Mouse (Mus musculus): ENCODE data around the gene Dnm1.
"Not testable (repeated sequence)": the region's sequence is repeated elsewhere in the genome, so short reads cannot be mapped to it uniquely, and the experiment has no call there.

The Dnm1 gene

DNA sequence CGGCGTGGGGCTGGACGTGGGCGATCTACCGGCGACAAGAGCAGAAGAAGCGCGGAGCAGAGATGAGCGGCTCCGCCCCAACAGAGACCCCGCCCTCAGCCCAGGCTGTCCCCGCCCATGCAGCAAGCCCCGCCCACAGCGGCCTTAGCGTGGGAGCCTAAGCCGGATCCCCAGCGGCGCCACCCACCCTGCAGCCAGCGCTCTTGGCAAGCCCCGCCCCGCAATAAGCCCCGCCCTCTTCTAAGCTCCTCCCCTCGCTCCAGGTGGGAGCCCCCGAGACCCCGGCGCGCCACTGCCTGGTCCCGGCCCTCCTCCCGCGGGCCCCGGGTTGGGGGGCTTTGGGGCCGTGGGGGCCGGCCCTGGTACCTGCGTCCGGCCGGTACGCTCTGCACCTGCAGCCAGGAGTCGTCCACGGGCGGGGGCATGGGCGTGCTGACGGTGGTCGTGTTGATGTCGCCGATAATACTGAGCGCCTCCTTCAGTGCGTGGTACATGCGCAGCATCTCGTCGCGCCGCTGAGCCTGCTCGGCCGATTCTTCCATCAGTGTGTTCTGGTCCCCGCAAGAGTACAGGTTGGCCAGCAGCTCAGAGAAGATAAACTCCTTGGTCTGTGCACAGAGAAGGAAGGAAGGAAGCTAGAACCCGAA, 40.7 kb downstream of the Dnm1 start:
- peak; percentile 65 to 76 for DNase-seq (ENCODE audit: low spot score in 2 of 2)

DNA sequence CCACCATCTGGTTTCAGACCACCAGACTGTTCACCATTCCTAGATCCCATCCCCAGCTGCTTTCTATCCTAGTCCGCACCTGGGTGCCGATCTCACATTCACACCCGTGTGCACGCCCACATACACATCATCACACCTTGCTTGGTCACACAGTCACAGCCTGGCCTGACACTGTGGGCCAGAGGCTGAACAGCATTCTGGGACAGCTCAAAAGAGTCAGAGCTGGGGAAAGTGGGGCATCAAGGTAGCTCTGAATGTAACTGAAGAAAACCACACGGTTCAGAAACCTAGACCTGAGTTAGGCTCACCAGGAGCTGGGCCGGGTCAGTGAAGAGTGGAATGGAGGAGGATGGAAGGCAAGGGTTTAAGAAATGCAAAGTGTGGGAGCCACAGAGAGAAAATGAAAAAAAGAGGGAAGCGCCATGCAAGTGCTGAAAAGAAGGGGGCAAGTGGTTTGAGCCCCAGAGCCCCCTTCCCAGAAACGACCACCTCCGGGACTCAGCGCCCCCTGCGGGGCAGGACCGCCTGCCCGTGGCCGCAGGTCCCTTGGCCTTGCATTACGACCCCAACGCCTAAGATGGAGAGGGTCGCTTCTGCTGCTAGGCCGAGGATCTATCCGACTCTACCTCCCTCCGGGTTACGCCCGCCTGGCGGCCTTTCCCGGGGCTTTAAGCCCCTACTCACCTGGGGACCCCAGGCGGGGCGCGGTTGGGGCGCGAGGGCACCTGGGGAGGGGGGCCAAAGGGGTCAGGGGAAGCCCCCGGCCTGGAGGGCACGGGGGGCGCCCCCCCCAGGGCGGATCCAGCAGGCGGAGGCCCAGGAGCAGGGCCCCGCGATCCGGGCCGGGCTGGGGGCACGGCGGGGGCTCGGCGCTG, 41.5 kb downstream of the Dnm1 start:
- no peak for DNase-seq (ENCODE audit: low spot score in 2 of 2)

DNA sequence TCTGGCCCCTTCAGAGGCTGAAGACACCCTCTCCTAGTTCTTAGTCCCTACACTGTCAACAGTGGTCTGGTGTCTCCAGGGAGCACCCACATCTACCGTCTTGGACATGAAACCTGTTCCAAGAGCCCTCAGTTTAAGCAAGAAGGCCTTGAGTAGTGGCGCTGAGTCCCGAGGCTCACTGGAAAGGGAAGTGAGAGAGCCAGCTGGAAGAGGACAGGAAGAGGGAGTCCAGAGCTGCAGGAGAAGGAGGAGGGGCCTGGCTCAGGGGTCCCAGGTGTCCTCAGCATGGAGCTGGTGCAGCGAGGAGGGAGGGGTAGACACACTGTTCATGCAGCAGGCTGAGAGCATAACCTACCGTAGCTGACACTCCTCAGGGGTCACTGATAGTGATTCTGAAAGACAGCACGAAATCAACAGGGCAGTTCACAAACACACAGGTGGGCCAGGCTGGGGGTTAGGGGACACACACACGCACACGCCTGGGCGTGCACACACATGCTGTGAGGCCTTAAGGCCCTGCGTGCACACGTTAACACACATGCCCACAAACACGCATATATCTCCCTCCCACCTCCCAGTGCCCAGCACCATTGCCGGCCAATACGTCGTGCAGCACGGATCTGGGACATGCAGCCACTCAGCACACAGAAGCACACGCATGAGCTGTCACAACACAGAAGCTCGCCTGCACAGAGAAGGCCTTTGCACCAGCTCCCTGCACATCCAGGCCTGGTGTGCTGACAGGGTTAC, 42.9 kb downstream of the Dnm1 start:
- DNase-seq (ENCODE audit: low spot score in 2 of 2) = no peak

- no peak for DNase-seq (ENCODE audit: low spot score in 2 of 2)
Measured at GRCm38 (mm10) chr2:32308870-32309568, 44.1 kb downstream of the Dnm1 start.

DNA sequence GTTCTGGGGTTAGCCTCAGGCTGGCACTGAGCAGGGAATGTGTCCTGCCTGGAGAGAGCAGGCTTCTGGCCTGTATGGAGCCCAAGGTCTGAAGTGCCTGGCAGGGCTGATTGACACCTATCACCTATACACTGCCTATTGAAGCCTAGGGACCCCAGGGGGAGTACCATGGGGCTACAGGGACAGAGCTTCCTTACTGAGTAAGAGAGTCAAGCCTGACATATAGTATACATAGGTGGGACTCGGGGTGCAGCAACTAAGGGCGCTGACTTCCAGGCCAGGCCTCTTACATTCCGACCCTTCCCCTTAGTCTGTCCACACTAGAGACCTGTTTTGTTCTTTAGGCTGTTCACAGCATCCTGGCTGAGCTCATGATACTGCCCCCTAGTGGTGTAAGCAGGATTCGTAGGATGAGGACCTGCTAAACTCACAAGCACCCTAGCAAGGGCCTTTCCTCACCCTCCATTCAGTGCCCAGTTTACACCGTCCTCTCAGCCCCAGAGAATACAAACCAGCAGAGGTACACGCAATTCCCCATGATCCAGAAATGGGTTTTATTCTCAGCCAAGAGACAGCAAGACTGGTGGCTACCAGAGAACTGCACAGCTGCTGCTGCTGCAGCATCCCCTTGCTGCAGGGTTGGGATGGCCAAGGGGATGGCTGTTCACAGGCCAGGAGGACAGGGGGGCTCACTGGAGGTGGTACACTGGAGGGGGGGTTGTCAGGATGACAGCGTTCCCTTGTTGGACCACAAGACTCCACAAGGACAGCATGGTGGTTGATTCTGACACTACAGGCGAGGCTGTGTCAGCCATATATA, 45.0 kb downstream of the Dnm1 start:
- DNase-seq (ENCODE audit: low spot score in 2 of 2) = peak in 1 of 2 experiments; percentile 44

GRCm38 (mm10) chr2:32307247-32307798, 45.8 kb downstream of the Dnm1 start:
- DNase-seq (ENCODE audit: low spot score in 2 of 2) = no peak

- DNase-seq (ENCODE audit: low spot score in 2 of 2) = no peak
Measured at GRCm38 (mm10) chr2:32306176-32306575, 47.0 kb downstream of the Dnm1 start.

DNA sequence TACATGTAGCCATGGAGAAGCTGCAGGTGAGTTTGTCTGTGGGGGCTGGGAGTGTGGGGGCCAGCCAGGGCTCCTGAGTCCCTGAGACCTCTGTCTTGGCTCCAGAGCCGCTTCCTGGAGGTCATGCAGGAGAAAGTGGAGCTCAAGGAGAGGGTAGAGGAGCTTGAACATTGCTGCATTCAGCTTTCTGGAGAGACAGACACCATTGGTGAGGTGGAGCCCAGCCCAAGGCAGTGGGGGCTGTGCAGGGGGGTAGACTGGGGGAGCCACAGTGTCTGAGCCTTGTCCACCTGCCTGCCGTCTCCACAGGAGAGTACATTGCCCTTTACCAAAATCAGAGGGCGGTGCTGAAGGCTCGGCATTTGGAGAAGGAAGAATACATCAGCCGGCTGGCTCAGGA, 47.5 kb downstream of the Dnm1 start:
- DNase-seq (ENCODE audit: low spot score in 2 of 2) = no peak

- DNase-seq (ENCODE audit: low spot score in 2 of 2) = peak in 1 of 2 experiments; percentile 45
Measured at GRCm38 (mm10) chr2:32304145-32304832, 48.8 kb downstream of the Dnm1 start.

GRCm38 (mm10) chr2:32302952-32303351, 50.2 kb downstream of the Dnm1 start:
- DNase-seq (ENCODE audit: low spot score in 2 of 2) = no peak

DNA sequence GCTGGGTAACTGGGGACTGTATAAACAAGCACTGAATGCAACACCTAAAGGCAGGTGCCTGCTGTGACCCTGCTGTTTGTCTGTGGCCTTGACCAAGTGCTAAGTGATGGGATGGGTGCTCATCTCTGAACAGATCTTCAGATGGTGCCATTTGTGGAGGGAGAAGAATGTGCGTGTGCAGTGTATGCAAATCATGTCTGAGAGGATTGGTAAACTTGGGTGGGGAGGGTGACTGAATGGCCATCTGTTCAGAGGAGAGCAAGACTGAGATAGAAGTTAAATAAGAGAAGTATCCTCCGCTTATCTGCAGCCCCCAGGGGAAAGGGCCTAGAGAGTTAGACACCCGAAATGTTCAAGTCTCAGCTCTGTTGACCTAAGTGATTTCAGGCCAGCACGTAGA, 53.7 kb downstream of the Dnm1 start:
- no peak for DNase-seq (ENCODE audit: low spot score in 2 of 2)

- DNase-seq (ENCODE audit: low spot score in 2 of 2) = not testable (repeated sequence)
Measured at GRCm38 (mm10) chr2:32295842-32296241, 57.3 kb downstream of the Dnm1 start.

DNA sequence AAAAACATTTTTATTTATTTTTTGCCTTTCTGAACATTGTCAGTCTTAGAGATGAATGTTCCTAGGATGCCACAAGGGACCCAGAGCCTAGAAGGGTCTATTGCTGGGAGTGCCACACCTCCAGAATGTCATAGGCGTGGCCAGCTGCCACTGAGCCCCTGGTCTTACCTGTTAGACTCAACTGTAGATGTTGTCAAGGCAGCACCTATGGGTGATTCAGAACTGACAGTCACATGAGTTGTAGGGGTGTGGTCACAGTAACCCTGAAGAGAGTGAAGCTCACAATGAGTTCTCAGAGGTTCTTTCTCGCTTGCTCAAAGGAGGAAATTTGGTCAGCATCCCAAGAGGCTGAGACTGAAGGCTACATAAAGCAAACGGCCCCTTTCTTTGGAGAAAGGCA, 57.9 kb downstream of the Dnm1 start:
- no peak for DNase-seq (ENCODE audit: low spot score in 2 of 2)

DNA sequence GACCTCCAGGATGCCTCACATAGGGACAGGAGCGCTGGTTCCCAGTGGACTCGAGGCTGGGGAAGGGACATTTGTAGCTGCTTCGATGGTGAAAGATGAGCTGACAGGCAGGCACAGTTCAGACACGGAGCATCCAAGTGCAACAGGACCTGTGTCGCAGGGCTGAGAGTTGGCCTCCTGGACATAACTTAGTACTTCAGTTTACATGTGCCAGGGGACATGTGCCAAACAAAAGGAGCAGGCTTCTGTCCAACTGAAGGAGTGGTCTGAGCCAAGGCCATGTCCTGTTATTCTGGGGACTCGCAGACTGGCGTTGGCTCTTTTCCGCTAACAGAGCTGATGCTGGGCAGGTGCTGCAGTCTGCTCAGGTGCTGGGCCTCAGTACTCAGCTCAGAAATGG, 58.8 kb downstream of the Dnm1 start:
- no peak for DNase-seq (ENCODE audit: low spot score in 2 of 2)

DNA sequence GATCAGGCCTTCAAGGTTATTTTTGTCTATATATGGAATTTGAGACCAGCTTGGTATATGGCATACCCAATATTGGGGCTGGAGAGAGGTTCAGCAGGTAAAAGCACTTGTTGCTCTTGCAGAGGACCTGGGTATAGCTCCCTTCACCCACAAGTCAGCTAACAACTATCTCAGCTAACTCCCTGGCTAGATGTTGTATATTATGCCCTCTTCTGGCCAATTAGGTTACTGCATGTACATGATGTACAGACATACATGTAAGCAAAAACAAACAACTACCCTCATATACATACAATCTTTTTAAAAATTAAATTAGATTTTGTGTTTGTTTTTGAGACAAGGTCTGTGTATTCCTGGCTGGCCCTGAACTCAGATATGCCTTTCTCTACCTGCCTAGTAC, 63.6 kb downstream of the Dnm1 start:
- no peak for DNase-seq (ENCODE audit: low spot score in 2 of 2)

DNA sequence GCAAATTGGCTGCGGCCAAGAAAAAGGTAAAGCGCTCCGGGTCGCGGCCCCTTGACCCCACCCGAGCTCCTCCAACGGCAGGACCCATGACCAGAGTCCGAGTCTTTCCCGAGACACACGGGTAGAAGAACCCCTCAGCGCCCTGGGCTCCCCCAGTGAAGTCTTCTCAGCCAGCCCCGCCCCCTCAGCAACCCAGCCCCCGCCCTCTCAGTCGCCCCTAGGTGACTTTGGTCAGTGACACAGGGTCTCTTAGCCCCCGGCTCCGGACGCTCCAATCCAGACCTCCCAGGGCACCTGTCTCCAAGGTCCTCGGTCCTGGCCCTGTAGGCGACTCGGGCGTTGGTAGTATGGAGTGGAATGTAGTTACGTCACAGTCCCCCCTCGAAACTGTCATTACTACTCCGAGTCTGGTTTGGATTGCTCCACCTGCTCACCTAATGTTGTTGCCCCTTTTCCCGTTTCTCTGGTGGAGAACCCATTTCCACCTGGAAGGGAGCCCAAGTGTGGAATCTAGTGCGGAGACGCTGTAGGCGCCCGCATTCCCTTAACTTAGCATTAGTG, 64.7 kb downstream of the Dnm1 start:
- DNase-seq (ENCODE audit: low spot score in 2 of 2) = no peak

- peak; percentile 97 to 98 for DNase-seq (ENCODE audit: low spot score in 2 of 2)
Measured at GRCm38 (mm10) chr2:32287923-32288367, 65.2 kb downstream of the Dnm1 start, which contains the start of gene Swi5. TSS of gene Swi5 (minus strand) at chr2:32288075.

GRCm38 (mm10) chr2:32287334-32287840, 65.8 kb downstream of the Dnm1 start, which contains the start of gene Golga2:
TSS of gene Golga2 (plus strand) at chr2:32287384.
- DNase-seq (ENCODE audit: low spot score in 2 of 2) = peak in 1 of 2 experiments; percentile 29

- no peak for DNase-seq (ENCODE audit: low spot score in 2 of 2)
Measured at GRCm38 (mm10) chr2:32283986-32284385, 69.2 kb downstream of the Dnm1 start.

Measured in spleen, postnatal 14 days (tissue).